Mouse (Mus musculus): ENCODE data around the gene Dnajb5.

- TF ChIP-seq CTCF (IDR thresholded peaks at IDR 0.05; ENCODE audit: low read depth, low read length) (no peak), POLR2A (IDR thresholded peaks at IDR 0.05; ENCODE audit: insufficient read depth, low read length) (no peak)
Observed at GRCm38 (mm10) chr4:42957979-42958378, 8.4 kb downstream of the Dnajb5 start.

All from ES-Bruce4 (cell line).